Mouse (Mus musculus) bone marrow macrophage, adult 2 months (primary cell): ENCODE data around the gene E130309D02Rik.

Experiments used
- CTCF ChIP-seq: IDR thresholded peaks from 2 replicates; pipeline ENCODE4 v1.5.1; 2012; ENCODE audit warnings: low read depth, mild to moderate bottlenecking, low read length, moderate library complexity
- POLR2A ChIP-seq: IDR thresholded peaks from 2 replicates; pipeline ENCODE4 v1.6.1; 2012; ENCODE audit warnings: mild to moderate bottlenecking, low read depth, low read length, borderline replicate concordance

DNA sequence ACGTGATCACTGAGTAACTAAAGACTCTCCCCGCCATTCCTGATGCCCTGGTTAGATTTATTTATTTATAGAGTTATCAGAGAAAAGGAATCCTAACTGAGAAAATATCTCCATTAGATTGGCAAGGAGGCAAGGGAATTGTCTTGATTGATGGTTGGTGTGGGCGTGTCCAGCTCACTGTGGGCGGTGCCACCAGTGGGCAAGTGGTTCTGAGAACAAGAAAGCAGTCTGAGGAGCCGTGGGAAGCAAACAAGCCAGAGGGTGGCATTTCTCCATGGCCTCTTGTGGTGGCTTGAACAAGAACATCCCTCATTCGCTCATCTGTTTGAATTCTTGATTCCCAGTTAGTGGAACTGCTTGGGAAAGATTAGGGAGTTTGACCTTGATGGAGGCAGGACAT, 24.4 kb upstream of the E130309D02Rik start:
- TF ChIP-seq CTCF (no peak), POLR2A (no peak)
